Mouse (Mus musculus) hematopoietic stem cell, adult 5-6 weeks (primary cell): ENCODE measurements around the gene Polm. TPM values are rescaled to one million over a fixed set of nuclear protein-coding genes. Genes with fewer than 3 reads are reported as not detected.
A peak's percentile ranks its signal among the peaks of the same experiment; 100 is the strongest.

Experiments
- ATAC-seq, 2 experiments: fragments of 125-278 bp in 1 of 2; replicated peaks in 1 of 2; 2 replicates each; pipeline ENCODE4 v1.8.0; 2016 to 2017; ENCODE audit warnings: inconsistent platforms in 2 of 2, mild to moderate bottlenecking in 2 of 2, moderate number of reproducible peaks in 2 of 2, low read depth in 1 of 2, moderate TSS enrichment in 1 of 2; ENCODE audit not compliant: low FRiP score in 2 of 2, poor library complexity in 2 of 2, severe bottlenecking in 2 of 2, insufficient read depth in 1 of 2, low TSS enrichment in 1 of 2
- total RNA-seq: library from RNA; stranded (forward); fragments of 172-1452, 232-1000 nt; gene quantifications from 2 replicates; pipeline ENCODE4 v1.2.3, GENCODE M21; 2017

Polm gene
- total RNA-seq, 1 experiment from 2014 or later = 5.1 TPM

GRCm38 (mm10) chr11:5795290-5795689 is 42.5 kb downstream of the Polm start:
- ATAC-seq = no peak

- no peak for ATAC-seq
Observed at GRCm38 (mm10) chr11:5790431-5790830, 47.4 kb downstream of the Polm start.

GRCm38 (mm10) chr11:5789754-5790333 is 48.0 kb downstream of the Polm start:
- peak in 1 of 2 experiments; percentile 9; a peak in 2 of 4 replicates for ATAC-seq

- ATAC-seq = peak in 1 of 2 experiments; percentile 11; a peak in 1 of 4 replicates
Observed at GRCm38 (mm10) chr11:5789071-5789753, 48.6 kb downstream of the Polm start.

- ATAC-seq = peak; percentile 85 to 88
Observed at GRCm38 (mm10) chr11:5788056-5789014, 49.5 kb downstream of the Polm start, which contains the start of gene Dbnl. Gene Dbnl (plus strand): TSS chr11:5788488.

- no peak for ATAC-seq
Observed at GRCm38 (mm10) chr11:5787671-5788055, 50.2 kb downstream of the Polm start.

- ATAC-seq = no peak
Observed at GRCm38 (mm10) chr11:5785732-5786131, 52.1 kb downstream of the Polm start.

GRCm38 (mm10) chr11:5782199-5782944 is 55.4 kb downstream of the Polm start:
- ATAC-seq = peak in 1 of 2 experiments; percentile 43; a peak in 1 of 4 replicates

- no peak for ATAC-seq
Observed at GRCm38 (mm10) chr11:5780035-5780499, 57.7 kb downstream of the Polm start.

GRCm38 (mm10) chr11:5778481-5778880 is 59.3 kb downstream of the Polm start:
- no peak for ATAC-seq

Other genes with a start within 250 kb of the Polm start
- gene Mrps24, start 122.3 kb downstream of the Polm start, total RNA-seq = 38.8 and 39.4 TPM in 2 replicates
- gene Urgcp, start 75.6 kb downstream of the Polm start, total RNA-seq = 8.0 and 9.1 TPM in 2 replicates
- 71.7 and 93.2 TPM in 2 replicates for gene Dbnl, start 49.5 kb downstream of the Polm start, total RNA-seq
- 1.2 TPM in 1 of 2 replicates, not detected in the other for gene Pgam2, start 34.3 kb downstream of the Polm start, total RNA-seq
- gene Aebp1, start 23.9 kb upstream of the Polm start, total RNA-seq = 0.25 and 0.65 TPM in 2 replicates
- gene Pold2, start 40.3 kb upstream of the Polm start, total RNA-seq = 39.9 and 55.8 TPM in 2 replicates
- not detected in 2 replicates for gene Myl7, start 60.8 kb upstream of the Polm start, total RNA-seq
- gene Gck, start 112.1 kb upstream of the Polm start, total RNA-seq = not detected in 2 replicates
- gene Ykt6, start 117.7 kb upstream of the Polm start, total RNA-seq = 34.5 and 39.9 TPM in 2 replicates
- gene Camk2b, start 228.3 kb upstream of the Polm start, total RNA-seq = 1.7 and 3.4 TPM in 2 replicates